Mouse (Mus musculus) left cerebral cortex, adult 8-10 months (tissue): Measurements from ENCODE around the gene Afap1l2. TPM values are rescaled to one million over a fixed set of nuclear protein-coding genes. Genes with fewer than 3 reads are reported as not detected.
A peak's percentile ranks its signal among the peaks of the same experiment; 100 is the strongest.

Experiments used
- DNase-seq, 2 experiments: peaks; one replicate each; pipeline ENCODE4 v3.0.0; 2022; ENCODE audit warnings: low spot score in 2 of 2
- total RNA-seq, 4 experiments: library from RNA; stranded (reverse); gene quantifications; 2 replicates each; pipeline ENCODE4 v1.2.4; 2022

The Afap1l2 gene
- total RNA-seq, 4 experiments from 2014 or later = 6.8 to 10.2 (median 8.2) TPM

DNA sequence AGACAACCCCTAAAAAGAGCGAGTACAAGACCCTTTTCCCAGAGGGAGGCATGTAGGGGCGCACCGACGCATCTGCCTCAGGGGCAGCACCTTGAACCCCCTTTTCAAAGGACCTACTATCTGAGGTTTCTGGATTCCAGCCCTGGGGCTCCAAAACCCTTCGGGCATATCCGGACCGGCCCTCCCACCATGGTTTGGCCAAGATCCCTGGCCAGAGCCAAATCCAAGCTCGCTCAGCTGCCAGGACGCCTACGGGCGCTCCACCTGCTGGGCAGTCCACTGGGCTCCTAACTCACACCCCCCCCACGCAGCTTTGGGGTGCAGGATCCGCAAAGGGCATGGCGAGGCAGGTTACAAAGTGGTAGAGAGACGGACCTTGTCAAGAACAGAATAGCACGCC is 737 bp downstream of the Afap1l2 start:
- DNase-seq = peak in 1 of 2 experiments; percentile 26

DNA sequence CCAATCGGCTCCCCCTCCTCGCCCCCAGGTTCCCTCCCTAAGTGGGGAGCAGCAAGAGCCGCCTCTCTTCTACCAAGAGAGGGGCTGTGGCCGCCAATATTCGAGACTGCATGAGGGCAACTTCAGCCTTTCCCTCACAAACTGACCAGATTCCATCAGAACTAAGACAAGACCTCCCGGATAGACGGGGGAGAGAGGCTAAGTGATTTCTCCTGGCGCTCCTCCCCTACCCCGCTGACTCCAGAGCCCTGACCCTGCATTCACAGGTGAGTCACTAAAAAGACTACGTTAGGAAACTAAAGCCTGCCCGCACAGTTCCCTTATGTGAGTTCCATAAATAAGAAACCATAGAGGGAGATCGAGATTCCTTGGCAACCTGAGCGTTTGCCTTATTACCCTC is 1.2 kb downstream of the Afap1l2 start:
- no peak for DNase-seq

DNA sequence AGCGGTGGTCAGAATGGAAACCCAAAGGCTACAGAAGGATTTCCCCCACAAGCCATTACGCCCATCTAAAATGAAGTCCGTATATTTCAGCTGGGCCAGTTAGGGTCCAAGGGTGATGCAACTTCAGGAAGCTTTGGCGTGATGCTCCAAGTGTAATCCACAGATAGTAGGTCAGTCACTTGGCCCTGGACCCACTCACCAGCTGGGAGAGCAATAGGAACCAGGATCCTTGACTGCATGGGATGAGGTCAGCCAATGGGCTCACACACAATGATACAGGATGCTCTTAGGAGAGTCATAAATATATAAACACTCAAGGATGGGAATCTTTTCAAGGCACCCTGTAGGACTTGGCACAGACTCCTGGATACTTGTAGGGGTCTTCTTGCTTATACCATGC is 3.0 kb downstream of the Afap1l2 start:
- no peak for DNase-seq

DNA sequence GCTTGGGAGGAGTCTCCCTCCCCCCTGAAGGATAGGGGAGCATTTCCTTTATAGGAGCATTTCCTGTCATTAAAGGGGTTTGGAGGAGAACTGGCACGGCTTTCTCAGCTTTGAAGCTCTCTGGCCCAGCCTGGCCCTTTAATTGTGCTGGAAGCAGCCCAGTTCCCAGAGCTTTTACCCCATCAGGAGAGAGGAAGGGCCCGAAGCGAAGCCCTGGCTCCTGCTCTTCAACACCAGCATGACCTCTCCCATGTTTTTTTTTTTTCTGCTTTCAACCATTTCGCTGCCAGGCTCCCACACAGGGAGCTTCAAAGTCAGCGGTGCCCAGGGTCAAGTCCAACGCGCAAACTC is 4.6 kb downstream of the Afap1l2 start:
- no peak for DNase-seq

DNA sequence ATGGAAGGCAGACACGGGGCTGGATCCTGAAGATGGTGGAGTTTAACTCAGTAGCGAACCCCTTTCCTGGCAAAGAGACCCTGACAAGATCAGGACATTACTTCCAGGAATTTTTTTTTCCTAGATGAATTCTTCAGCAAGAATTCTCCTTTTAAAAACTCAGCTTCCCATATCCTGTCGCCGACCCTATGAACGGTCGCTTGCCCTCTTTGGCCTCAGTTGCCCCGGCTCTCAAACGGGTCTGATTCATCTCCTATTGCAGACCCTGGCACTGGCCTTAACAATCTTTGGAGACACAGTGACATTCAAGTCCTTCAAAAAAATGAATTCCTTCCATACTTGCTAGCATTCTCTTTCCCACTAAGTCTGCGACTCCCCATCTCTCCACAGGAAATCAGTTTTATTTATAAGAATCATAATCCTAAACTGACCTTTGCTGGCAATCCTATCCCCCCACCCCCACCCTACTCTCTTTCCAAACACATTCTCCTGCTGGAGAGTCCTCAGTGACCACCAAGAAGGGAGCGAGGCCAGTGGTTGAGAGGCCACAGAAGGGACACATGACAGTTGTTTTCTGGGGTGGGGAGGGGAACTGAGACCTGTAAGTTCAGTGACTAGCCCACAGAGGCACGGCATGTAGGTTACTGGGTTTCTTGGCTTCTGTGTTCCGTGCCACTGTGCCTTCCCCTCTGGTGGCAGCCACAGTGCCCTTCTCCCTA is 5.1 kb downstream of the Afap1l2 start:
- no peak for DNase-seq

DNA sequence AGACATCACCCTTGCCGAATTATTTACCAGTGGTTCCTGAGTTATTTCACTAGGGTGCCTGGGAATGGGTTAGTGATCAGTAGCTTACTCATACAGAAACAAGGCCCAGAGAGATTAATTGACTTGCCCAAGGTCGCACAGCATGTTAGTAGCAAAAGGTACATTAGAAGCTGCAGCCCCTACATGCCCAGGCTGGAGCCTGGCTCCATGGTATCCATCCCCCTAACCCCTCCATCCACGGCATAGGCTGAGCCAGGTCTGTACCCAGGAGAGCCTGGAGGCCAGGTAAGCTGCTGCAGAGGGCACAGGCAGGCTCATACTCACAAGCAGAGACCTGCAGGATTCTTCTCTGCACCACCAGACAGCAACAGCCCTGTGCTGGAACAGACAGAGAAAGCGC is 6.1 kb downstream of the Afap1l2 start:
- DNase-seq = no peak

DNA sequence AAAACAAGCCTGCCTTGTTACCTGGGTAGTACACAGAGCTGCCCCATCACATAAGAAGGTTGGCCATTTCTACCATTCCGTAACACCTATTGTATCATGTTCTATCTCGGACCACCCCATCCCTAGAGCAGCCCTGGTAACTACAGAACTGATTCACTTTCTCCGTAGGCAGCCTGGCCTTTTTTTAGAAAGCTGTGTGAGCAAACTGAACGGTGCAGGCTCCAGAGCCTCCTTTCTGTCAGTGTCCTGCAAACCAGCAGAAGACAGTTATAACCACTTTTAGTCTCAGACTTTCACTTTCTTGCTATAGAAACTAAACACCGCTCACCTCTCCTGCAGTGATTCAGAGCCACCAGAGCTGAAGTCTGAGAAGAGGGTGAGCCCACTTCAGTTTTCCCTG is 7.4 kb downstream of the Afap1l2 start:
- no peak for DNase-seq

DNA sequence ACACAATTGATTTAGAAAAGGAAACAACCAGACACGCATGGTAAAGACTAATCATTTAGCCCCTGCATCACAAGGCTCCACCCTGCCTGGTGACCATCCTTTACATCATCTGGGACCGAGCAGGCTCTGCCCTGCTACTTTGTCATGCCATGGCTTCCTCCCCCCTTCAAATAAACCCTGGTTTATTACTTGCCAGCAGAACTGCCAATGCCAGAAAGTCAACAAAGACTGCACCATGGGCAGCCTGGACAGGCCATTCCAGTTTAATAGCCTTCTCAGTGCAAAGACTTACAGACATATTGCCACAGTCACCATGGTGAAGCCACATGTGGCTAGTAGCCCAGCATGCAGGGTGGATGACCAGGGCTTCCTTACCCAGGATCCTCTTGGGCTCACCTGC is 8.2 kb downstream of the Afap1l2 start:
- DNase-seq = no peak

DNA sequence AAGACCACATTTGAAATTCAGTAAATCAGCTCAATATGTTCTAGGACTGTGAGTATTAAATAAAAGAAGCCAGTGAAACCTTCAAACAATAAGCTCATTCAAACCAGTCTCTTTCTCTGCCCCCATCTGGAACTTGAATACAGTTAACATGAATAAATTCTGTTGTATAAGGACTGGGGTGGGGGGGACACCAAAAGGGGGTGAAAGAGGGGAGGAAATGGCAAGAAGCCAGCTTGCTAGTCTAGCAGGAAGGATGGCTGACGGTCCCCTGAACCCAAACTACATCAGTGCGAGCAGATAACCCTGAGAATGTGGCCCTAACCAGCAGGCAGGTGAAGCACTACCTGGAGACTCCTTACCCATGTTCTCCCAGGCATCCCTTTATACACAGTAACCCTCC is 9.1 kb downstream of the Afap1l2 start:
- no peak for DNase-seq

DNA sequence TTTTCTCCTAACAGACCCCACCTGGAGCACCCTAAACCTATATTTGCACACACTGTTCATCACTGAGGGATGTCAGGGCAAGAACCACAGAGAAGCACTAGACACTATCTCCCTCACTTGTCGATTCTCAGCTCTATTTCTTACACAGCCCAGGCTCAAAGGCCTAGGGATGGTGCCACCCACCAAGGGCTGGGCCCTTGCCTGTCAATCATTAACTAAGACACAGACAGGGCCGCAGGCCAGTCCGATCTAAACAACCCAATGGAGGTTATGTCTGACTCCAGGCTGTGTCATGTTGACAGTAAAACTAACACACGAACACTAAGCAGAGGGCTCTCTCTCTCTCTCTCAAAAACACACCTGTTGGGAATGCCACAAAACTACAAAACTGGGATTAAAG is 9.7 kb downstream of the Afap1l2 start:
- DNase-seq = no peak

DNA sequence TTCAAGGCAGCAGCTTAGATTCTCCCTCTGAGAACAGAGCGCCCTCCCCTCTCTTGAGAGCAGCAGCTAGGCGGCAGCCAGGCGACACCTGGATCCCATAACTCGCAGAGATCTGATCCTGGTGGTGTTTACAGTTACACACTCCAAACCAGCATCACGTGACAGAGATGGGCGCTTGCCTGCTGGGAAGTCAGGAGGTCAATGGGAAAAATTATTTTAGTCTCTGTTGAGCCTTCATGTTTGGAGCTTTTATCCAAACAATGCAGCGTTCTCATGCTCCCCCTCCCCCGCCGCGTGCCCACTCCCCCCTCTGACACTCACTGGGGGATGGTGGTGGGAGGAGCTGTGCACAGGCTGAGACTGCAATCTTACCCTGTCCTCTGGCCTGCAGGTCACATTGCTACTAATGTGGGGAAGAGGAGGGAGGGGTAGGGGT is 10.8 kb downstream of the Afap1l2 start:
- DNase-seq = no peak

DNA sequence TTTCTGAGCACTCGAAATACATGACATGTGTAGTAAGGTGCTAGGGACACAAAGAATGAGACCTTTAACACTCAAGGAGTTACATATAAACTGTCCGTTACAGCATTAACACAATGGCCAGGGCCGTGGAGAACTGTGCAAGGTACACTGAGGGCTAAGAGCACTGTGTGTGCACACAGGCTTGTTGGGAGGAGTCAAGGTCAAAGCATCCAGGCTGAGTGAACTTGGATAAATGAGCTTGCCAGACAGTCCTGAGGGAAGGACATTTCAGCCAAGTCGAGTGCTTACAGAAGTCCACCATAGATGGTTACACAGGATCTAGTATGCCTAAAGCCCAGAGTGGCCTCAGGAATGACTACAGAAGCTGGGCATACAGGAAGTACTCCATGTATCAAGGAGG is 12.6 kb downstream of the Afap1l2 start:
- no peak for DNase-seq

DNA sequence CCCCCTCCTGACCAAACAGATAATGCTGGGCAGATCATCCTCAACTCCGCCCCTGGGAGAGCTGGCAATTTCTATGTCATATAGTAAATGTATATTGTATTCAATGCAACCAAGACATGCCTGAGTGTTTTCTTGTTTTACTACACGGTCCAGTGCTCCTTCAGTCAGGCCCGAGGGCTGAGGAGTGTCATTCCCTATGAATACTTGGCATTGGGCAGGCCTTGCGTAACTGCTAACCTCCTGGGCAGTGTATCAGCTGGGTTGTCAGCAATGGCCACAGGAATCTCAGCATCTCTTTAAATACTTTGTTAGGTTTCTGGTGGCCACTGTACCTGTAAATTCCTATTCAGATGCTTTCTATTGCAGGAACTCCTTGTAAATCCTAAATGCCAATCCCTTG is 13.4 kb downstream of the Afap1l2 start:
- no peak for DNase-seq

DNA sequence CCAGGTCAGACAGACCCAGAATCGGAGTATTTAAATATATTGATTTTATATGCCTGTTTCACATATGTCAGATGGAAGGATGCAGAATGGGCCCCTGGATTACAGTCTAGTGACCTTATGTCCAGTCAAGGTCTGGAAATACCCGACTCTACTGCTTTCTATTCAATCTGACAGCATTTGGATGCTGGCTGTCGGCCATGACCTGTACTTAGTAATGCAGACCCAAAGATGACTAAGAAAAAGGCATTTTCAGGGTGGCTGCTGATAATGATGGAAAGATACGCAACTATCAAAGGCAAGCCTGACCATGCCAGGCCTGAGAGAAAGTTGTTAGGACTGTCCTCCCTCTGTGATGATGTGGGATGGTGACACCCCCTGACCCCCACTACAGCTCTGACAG is 14.3 kb downstream of the Afap1l2 start:
- DNase-seq = no peak

DNA sequence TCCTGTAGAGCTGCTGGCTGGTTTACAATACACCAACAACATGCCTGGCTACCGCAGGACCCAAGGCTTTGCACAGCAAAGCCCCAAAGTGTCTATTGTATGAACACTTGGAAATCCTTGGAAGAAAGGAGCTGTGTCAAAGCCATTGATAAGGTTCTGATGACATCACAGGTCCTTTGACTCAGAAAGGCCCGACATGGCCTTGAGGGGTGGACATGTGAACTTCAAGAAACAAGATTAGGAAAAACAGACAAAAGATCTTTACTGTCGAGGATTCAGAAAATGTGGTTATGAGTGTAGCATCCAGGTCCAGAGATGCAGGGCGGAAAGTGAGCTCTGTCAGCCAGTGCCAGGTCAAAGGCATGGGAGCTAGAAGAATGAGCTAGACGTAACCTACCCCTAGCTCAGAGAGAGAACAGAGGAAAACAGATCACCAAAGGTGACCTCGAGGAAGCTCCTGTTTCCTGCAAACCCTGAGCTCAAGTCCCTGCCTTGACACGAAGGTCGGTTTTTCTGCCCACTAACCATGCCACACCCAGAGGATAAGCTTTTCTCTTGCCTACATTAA is 15.0 kb downstream of the Afap1l2 start:
- no peak for DNase-seq

DNA sequence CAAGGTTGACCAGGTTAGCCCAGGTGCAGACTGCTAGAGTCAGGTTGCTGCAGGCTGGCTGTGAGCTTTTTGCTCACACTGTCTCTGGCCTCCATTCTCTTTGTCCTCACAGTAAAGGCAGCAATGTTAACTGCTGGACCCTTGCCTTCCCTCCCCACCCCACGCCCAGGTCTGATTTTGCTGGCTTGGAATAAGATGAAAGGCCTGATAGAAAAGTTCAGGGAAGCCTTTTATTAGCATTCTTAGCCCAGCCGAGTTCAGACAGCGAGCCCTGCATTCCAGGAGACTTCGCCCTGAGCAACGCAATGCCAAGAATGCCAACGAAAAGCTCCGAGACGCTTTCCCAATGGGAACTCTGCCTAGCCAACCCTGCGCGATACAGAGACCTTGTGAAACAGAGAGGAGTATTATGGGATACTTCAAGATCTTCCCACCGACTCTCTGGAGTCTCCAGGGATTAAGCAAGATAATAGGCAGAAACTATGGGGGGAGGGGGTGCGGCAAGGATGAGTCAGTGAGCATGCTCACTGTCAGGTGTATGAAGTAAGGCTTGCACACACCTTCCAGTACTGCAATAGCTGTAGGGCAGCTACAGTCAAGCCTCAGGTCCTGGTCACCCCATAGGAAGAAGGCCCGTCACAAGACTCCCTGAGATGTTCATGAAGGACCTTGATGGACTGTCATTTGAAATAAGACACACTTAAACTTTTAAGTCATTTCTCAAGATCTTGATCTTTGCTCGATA is 17.5 kb downstream of the Afap1l2 start:
- no peak for DNase-seq

DNA sequence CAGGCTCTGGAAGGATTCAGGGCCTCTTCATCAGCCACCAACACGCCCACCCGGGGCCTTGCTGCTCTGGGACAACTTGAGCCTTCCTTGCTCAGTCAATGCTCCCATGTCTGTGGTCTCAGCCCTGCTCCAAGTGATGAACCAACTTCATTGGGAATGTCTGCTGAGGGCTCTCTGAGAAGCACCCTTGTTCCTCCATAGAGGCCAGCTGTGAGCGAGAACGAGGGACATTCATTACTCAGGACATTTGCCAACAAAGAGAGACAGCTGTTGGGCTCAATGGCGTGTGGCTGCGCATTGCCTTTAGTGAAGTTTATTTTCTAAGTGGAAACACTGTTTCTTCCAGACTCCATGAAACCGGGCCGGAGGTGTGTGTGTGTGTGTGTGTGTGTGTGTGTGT is 18.9 kb downstream of the Afap1l2 start:
- DNase-seq = no peak

DNA sequence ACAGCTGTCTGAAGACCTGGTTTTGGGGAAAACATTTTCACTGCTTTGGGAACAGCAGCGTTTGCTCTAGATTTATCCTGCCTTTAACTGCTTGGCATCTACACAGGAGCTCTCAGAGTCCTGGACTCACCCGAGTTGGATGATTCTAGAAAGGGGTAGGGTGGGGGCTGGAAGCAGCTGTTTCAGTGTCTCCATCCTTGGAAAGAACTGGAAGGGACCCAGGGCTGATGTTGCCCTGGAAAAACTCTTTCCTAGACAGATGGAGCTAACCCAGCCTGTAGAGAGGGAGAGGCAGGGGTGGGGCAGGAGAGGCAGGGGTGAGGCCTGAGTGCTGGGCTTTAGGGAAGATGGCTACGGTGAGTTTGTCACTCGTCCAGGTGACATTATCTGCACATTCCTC is 23.8 kb downstream of the Afap1l2 start:
- DNase-seq = no peak

DNA sequence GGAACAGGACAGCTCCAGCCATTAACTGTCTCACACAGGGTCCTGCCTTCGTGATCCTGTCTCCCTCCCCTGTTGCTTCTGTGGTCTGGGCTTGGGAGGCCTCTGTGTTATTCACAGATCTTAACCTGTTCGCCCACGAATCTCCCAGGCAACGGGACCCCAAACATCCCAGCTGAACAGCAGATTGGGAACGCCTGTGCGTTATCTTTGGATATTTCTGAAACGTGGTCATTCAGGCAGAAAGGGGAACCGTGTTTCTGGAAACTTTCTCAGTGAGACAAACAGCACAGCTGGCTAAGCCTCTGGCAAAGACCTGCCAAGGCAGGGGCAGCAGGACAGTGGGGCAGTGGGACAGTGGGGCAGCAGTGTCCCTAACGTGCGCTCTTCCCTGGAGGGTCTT is 24.3 kb downstream of the Afap1l2 start:
- no peak for DNase-seq

DNA sequence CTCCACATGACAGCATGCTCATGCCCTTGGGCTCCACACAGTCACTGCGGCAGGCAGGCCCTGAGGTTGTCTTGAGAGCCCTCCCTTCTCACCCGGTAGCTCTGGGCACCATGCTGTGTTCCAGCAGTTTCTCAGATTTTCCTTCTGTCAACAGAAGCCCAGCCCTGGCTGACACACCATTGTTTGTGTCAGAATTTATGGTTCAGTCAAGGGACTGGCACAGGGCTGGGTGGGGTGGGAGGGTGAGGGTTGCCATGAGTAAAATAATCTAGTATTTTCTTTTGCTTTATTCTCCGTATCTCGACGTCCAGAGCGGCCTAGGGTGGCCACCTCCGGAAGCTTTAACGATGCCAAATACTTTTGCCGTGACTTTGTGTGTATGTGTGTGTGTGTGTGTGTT is 26.3 kb downstream of the Afap1l2 start:
- no peak for DNase-seq

DNA sequence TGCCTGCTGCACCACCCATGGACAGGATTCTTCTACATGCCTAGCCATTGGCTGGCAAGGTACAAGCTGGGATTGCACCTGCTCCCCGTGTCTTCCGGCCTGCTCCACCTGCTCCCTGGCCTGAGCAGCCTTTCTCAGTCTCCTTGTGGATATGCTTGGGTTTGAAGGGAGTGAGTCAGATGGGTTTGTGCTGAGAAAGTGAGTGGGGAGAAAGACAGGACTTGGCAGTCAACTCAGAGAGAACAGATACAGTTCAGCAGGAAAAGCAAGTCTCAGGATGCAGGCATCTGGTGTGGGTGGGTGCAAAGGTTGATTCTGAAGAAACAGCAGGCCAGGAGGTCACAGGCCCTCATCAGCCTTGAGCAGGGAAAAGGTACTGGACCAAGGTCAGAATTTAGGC is 27.2 kb downstream of the Afap1l2 start:
- DNase-seq = peak in 1 of 2 experiments; percentile 41

DNA sequence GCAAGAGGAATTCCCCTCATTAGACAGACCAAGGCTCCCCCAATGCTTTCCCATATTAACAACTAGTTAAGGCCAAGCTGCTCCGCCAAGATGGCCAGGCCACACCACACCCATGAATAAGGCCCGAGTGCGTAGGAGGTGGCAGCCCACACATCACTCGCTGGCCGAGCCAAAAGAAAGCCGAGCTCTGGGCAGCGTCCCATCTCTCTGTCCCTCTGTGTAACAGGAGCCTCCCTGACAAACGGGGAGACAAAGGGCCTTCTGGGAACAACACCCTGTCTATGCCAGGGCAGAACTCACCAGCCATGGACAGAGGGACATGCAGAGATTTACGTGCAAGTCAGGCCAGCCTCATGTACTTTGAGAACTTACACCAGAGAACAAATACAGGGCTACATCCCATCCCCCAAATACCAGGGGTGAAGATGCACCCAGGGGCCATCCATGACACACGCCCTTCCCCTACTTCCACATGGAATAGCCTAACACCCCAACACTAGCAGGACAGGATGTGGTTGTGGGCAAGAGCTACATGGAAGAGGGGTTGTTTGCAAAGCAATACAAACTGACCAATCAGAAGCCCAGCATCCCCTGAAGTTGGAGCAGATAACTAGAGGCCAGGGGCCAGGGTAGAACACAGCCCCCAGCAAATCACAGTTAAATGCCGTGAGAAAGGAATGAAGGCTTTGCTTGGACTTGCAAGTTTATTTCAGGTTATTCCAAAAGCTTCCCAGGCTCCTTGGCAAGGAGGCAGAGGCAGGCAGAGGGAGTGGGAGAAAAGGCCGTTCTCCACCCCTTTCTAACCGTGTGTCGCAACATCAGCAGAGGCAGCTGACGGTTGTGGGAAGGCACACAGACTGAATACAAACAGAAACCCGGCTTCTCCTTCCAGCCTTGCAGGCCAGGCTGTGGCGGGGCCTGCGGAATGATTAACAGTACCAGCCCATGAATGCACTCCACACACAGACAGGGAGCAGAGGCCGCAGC is 30.8 kb downstream of the Afap1l2 start:
- DNase-seq = no peak
